Mouse (Mus musculus): ENCODE results near the gene Smok3c. TPM values are rescaled to one million over a fixed set of nuclear protein-coding genes. Genes with fewer than 3 reads are reported as not detected.
"Not testable (repeated sequence)": the region's sequence is repeated elsewhere in the genome, so short reads cannot be mapped to it uniquely, and the experiment has no call there.

Gene Smok3c
- not detected for total RNA-seq (2022)

- not testable (repeated sequence) for DNase-seq (ENCODE audit: low spot score in 2 of 2)
Measured at GRCm38 (mm10) chr5:138052894-138053293, at the start of gene Smok3c. TSS of gene Smok3c (plus strand) at chr5:138053194.

DNA sequence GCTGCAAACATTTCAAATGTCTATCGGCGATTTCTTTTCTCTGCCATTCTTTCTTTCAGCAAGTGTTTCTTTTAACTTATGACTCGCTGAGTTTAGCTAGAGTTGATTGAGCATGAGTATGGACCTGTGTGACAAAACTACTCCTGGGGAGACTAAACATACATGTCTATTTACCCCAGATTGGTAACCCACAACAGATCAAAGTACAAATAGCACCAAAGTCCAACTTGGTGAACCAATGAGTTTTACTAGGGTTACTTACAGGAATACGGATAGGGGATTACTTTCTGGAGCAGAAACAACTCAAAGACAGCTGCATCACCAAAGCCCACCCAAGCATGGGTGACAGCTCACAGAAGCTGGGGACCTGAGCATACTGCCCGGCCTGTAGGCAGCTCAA lies 43.6 kb upstream of the Smok3c start:
- no peak for DNase-seq (ENCODE audit: low spot score in 2 of 2)

DNA sequence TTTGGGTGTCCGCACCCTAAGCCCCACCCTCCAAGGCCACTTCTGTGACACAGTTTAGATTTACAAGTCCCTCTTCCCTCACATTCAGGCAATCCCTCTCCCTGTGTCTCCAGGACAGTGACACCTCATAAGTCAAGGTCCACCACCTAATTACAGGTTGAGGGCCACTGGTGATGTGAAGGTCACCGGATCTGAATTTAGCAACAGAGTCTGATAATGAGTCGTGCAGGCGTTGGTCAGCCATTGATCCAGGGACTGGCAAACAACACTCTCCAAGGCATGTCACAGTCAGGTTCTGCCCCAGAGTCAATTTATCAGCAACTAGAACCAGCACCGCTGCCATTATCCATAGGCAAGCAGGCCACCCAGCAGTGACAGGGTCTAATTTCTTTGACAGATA lies 40.6 kb upstream of the Smok3c start:
- no peak for DNase-seq (ENCODE audit: low spot score in 2 of 2)

- no peak for DNase-seq (ENCODE audit: low spot score in 2 of 2)
Measured at GRCm38 (mm10) chr5:138016530-138016929, 36.5 kb upstream of the Smok3c start.

- DNase-seq (ENCODE audit: low spot score in 2 of 2), result no peak
Measured at GRCm38 (mm10) chr5:138016997-138017396, 36.0 kb upstream of the Smok3c start.

DNA sequence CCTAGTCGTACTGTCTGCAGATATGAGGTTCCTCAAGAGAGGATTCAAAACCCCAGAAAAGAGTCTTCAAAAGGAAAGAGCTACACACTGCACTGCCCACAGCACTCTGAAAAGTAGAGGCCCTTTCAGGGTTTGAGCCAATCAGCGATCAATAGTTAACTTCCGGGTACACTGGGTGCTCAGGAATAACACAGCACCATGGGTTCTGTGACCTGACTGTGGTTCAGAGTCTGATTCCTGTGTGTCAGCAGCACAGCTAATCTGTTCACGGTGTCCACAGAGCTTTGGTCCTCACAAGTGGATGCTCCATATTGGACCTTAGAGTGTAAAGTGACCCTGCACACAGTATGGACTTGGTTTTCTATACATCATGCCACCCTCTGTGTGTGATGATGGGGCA lies 33.4 kb upstream of the Smok3c start:
- DNase-seq (ENCODE audit: low spot score in 2 of 2), result not testable (repeated sequence)

GRCm38 (mm10) chr5:138020961-138021479 lies 32.0 kb upstream of the Smok3c start, which contains the start of the genes Smok3a and Smok3b:
TSS of gene Smok3a (plus strand) at chr5:138021261.
TSS of gene Smok3b (plus strand) at chr5:138021429.
- not testable (repeated sequence) for DNase-seq (ENCODE audit: low spot score in 2 of 2)

GRCm38 (mm10) chr5:138073803-138074202 lies 20.8 kb downstream of the Smok3c start:
- no peak for DNase-seq (ENCODE audit: low spot score in 2 of 2)

DNA sequence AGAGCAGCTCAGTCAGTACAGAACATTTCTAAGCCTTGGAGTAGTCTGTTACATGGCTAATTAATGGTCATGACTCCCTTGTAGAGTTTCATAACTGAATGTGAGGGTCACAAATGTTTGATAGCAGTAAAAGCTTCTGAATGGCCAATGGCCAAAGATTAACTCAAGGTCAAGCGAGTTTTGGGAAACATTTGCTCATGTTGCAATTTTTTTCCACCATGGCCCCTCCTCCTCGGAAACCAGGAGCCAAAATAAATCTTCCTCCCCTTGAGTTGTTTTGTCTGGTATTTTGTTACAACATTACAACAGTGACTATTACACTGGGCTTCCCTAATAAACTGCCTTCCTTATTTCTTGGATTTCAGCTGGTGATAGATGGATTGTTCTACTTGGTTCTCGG lies 22.7 kb downstream of the Smok3c start:
- no peak for DNase-seq (ENCODE audit: low spot score in 2 of 2)

GRCm38 (mm10) chr5:138076148-138076547 lies 23.2 kb downstream of the Smok3c start:
- DNase-seq (ENCODE audit: low spot score in 2 of 2), result no peak

DNA sequence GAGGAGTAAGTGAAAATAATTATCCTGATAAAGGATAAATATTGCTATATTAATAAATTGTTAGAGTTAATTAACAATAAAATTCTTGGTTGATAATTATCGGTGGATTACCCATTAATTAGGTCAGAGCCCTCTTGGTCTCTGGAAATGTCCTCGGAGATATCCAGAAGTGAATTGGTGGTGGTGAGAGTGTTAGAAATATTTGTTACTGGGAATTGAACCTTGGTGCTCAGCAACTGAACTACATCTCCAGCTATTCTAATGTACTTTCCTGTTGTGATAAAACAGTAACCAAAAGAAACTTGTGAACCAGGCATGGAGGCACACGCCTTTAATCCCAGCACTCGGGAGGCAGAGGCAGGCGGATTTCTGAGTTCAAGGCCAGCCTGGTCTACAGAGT lies 27.5 kb downstream of the Smok3c start:
- no peak for DNase-seq (ENCODE audit: low spot score in 2 of 2)

DNA sequence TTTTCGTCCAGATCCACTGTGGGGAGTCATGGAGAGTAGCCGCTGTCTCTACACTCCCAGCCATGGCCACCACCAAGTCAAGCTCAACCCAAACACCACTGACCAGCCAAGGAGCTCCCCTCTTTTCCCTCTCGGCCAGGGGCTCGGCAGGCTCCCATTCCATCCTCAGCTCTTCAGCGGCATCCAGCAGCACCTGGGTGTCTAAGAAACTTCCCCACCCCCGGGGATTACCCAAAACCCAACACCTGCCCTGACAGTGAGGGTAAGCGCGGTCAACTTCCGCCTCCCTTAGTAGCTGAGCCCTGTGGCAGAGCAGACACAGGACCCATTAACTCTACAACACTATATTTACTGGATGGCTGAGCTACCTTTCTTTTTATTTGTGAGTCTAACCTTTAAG lies 28.5 kb downstream of the Smok3c start:
- DNase-seq (ENCODE audit: low spot score in 2 of 2), result no peak

DNA sequence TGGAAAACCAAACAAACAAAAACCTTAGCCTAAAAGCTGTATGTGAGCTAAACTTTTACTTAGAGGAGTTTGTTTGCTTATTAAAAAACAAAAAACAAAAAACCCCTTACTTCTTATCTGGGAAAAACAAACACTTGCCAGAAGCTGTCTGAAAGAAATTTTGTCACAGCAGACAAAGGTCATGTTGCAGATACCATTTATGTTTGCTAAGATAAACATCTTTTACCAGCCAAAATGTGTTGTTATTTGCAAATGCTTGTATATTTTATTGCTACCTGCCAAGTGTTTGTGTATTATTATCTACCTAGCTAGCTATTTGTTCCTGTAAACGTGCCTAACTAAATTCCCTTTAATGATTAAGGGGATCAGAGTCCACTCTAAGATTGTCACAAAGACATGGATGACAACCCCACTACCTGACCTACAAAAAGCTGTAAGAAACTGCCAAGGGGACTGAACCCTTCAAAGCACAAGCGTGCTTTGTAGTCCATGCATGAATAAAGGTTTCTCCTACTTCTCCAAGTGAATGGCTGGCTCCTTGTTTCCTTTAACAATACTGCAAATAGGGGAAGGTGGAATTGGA lies 30.4 kb downstream of the Smok3c start:
- no peak for DNase-seq (ENCODE audit: low spot score in 2 of 2)

DNA sequence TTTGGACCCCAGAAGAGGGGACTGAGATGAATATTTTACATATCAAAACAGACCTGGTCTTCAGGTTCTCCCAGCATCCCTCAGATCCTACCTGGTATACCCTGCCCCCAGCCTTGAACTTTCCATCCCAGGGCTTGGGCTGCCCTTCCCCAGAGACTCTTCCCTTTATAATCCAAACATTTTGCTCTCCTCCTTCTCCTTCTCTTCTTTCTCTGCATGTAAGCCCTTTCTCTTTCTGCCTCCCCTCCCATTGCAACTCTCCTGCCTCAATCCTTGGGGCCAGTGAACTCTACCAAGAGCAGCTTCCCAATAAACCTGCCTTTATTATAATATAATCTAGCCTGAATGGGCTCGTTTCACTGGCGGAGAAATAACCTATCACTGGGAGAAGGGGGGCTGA lies 30.9 kb downstream of the Smok3c start:
- no peak for DNase-seq (ENCODE audit: low spot score in 2 of 2)

- DNase-seq (ENCODE audit: low spot score in 2 of 2), result no peak
Measured at GRCm38 (mm10) chr5:138084507-138084906, 31.5 kb downstream of the Smok3c start.

DNA sequence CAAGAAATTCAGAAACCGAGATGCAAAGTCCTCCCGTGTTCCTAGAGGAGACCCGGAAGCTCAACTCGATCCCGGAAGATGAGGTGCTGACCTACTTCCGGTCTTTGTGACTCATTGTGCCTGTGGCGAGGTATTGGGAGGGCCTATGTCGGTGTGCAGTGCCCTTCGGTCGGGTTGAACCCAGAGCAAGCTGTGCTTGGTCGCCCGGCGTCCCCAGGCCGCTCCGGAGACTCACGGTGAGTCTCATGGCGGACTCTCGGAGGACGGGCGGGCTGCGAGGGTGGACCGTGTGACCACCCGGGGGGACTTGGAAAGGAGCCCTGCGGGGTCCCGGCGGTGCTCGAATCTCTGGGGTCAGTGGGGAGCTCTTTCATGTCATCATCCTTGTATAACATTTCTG lies 32.0 kb downstream of the Smok3c start, which contains the start of gene Zkscan1:
TSS of gene Zkscan1 (plus strand) at position 89 of the 400 bp plus-strand sequence.
- DNase-seq (ENCODE audit: low spot score in 2 of 2), result peak; percentile 69 to 75

DNA sequence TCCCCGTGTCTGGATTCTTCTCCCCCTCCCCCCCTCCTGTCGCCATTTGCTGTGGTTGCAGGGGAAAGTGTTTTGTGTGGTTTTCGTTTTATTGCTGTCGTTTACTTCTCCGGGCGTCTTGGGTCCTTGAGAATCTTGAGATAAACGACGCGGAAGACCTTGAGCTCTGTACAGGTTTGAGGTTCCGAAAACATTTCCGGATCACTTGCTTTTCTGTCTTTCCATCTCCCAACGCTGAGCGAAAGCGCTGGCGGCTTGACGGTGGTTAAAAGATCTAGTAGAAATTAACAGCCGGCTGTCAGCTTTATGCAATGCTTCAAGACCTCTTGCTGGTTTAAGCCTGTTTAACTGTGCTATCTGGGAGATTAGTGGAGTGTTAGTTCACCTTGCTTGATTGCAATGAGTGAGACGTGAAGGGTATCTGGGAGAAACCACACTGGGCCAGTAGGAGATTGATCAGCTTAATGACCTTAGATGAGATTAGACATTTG lies 32.5 kb downstream of the Smok3c start:
- DNase-seq (ENCODE audit: low spot score in 2 of 2), result no peak

GRCm38 (mm10) chr5:138086842-138087241 lies 33.8 kb downstream of the Smok3c start:
- DNase-seq (ENCODE audit: low spot score in 2 of 2), result no peak

DNA sequence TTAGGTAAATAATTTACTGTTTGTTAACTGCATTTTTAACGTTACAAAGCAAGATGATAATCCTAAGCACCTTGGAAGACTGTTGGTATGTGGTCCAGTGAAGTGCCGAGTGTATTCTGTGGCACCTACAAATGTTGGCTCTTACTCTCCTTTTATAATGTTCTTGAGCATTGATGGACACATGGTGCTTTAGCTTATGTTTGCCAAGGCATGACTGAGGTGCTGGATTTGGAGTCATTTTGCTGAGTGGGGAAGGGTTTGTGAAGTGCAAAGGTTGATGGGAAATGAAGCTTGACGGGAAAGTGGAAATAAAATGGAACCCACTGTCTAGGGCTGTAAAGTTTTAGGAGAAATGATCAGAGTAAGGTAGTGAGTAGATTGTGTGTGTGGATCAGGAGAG lies 35.4 kb downstream of the Smok3c start:
- DNase-seq (ENCODE audit: low spot score in 2 of 2), result no peak

DNA sequence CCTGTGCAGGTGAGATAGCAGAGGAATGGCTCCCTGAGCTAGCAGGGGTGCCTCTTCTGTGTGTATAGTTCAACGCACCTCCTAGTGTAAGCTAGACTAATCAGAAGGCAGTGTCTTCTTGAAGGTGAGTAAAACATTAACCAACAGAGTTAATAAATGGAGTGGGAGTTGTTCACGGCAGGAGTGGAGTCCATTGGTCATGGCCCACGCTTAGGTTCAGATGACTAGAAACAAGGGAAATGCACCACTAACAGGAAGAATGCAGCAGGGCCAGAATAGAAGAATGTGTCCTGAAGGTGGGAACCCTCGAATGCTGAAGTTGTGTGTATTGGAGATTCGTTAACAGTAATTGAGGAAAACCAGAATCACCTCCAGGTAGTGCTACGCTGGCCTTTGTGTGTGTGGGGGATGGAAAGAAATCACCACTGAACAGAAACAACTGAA lies 36.1 kb downstream of the Smok3c start:
- no peak for DNase-seq (ENCODE audit: low spot score in 2 of 2)

- no peak for DNase-seq (ENCODE audit: low spot score in 2 of 2)
Measured at GRCm38 (mm10) chr5:138090271-138090670, 37.3 kb downstream of the Smok3c start.

DNA sequence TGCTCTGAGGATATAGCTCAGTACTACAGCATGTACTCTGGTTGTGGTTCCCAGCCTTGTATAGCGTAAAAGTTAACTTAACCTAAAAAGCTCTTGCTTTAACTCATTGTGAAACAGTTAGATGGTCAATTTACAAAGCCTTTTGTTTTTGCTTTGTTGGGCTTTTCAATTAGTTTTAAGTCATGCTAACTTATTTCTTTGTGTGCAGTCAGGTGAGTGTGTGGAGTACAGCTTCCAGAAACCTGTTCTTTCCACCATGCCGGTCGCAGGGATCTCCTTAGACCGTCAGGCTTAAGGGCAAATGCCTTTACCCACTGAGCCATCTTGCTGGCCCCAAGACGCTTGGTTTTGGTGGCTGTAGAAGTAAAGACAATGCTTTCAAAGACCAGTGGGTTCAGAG lies 37.7 kb downstream of the Smok3c start:
- DNase-seq (ENCODE audit: low spot score in 2 of 2), result no peak

GRCm38 (mm10) chr5:138092771-138093170 lies 39.8 kb downstream of the Smok3c start:
- DNase-seq (ENCODE audit: low spot score in 2 of 2), result no peak

All from layer of hippocampus, adult 8-10 months (tissue).